Mouse (Mus musculus) naive thymus-derived CD4-positive, alpha-beta T cell, adult 5 months (primary cell): ENCODE results near the gene Camk1. TPM values are rescaled to one million over a fixed set of nuclear protein-coding genes. Genes with fewer than 3 reads are reported as not detected.

Source experiments
- polyA plus RNA-seq: library from polyadenylated mRNA; unstranded; fragments of 100-300 nt; shearing (Covaris generic); gene quantifications from one replicate; pipeline ENCODE4 v1.2.1, GENCODE M21; 2017

Camk1 gene
- polyA plus RNA-seq = 0.58 TPM

DNA sequence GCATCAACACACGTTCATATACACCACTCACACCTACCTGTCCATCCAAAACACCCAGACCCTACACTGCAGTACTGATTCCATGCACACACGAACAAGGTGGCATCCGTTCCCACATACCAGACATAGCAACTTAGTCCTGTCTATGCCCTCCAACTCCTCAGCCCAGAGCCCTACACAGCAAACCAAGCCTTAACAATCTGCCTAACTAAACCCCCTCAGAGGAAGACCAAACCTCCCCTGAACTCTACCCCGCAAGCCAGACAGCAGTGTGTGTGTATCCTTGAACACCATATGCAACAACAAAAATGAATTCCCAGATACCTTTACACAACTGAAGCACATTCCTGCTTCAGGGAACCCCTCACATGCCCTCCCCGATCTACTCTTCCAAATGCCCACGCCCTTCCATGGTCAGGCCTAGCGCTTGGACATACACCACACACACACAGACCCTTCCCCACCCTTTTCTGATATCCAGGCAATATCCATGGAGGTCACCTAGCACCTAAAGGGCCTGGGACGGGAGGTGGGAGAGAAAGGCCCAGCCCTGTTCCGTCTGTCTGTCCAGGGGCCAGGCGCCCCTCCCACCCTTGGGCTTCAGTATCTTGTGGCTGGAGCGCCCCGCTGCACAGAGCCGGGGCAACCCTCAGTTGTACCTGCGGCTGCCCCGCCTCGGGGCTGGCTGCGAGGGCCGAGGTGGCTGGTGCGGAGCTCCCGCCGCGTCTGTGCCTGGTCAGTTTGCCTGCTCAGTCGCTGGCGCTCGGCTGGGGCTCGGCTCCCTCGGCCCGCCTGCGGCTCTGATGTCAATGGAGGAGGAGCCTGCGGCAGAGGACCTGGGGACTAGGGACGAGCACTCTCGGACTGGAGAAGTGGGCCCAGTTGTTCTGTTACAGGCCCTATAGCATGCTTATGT, at the start of gene Camk1:
Gene Camk1 (minus strand): TSS at position 808 of the 916 bp plus-strand sequence.

DNA sequence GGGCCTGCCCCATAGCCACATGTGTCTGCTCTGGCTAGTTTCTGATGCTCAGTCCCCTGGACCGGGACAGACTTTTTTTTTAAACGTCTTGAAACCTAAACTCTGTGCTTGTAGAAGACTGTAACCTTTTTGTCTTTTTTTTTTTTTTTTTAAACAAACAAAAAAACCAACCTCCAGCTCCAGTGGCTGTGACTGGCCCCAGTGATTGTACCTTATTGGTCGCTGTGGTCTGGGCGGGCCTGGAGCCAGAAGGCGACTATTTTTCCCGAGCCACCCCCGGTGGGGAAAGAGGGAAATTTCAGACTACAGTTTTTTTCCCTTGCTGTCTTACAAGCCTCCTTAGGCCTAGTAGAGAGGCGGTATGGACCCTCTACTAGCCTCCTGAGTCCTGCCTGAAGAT, 45.2 kb upstream of the Camk1 start, which contains the start of gene Ttll3:
Gene Ttll3 (plus strand): TSS at position 301 of the 400 bp plus-strand sequence.

DNA sequence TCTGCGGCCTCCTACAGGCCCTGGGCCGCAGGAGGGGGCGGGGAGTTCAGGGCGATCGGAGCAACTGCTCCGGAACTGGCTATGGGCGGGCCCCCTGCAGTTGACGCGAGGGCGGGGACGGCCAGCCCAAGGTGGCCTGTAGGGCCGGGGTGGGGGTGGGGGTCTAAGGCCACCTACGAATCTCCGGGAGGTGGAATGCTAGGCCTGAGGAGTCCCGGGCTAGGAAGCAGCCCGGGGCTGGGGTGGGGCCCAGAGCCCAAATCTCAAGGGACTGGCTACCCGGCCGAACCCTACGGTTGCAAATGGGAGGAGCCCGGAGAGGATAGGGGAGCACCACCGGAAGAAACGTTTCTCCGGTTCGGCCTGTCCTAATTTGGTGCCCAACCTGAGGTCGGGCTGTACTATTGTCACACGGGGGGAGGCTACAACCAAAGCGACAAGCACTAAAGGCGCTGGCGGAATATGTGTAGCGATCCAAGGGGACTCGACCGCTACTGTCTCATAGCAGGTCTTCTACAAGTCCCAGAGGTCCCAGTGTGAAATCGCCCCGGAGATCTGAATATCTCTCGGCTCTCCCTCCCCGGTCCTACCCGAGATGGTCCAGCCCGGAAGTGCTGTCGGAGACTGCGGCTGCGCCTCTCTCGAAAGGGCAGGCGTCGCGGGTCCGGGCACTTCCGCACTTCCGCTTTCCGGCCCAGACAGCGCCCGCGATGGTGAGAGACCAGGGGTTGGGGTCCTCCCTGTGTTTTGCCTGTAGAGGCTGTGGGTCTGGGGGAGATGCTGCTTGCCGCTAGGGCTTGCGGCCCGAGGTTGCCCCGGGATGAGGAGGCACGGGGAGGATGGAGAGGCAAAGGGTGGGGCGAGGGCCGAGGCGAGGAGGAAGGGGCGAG, 34.0 kb upstream of the Camk1 start, which contains the start of the genes Tada3 and Arpc4:
Gene Tada3 (minus strand): TSS at position 388 of the 890 bp plus-strand sequence.
Gene Arpc4 (plus strand): TSS at position 620 of the 890 bp plus-strand sequence.

DNA sequence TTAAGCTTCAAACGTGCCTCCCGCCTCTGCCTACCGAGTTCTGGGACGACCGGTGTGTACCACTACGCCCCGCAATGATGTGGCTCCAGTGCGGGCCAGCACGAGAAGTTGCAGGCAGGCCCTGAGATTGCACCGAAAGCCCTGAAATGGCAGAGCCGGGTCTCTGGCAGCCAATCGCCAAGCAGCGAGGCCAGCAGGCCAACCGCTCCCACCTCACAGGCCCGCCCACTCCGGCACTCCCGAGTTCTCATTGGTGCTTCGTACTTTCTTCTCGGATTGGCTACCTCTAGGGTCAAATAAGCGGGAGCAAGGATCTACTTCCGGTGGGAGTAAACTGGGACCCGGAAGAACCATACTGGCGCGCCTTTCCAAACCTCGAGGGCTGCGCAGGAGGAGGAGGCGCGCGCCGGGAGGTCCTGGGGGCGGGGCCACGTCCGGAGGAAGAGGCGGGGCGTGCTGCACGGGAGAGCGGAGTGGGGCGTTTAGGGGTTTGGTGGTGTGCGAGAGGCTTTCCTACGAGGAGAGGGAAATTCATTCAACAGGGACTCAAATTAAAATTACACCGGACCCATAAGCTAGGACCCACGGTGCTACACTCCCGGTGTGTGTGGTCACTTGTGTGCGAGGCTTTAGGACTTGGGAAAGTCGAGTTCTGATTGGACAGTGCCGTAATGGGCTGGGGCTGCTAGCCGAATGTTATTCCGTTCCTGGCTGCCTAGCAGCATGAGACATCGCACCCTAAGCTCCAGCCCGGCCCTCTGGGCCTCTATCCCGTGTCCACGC, 17.1 kb downstream of the Camk1 start, which contains the start of gene Ogg1:
Gene Ogg1 (plus strand): TSS at position 440 of the 783 bp plus-strand sequence.

DNA sequence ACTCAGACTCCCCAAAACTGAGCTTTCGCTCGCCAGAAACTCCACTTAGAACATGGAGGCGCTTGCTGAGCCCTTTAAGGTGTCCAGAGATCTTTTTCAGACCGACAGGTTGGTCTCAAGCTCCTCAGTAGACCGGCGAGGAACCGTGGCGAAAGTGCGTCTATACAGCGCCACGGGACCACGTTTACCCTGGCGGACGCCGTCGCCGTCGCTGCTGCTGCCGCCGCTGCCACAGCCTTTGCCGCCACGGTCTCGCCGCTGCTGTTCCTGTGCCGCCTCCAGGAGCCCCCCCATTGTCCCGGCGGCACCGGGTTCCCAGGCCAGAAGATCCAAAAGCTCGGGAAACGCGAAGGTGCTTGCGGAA, 36.8 kb downstream of the Camk1 start, which contains the start of gene Brpf1:
Gene Brpf1 (plus strand): TSS at position 152 of the 364 bp plus-strand sequence.

Other genes with a start within 250 kb of the Camk1 start
- gene Lhfpl4, start 148.6 kb downstream of the Camk1 start, polyA plus RNA-seq = 0.67 TPM
- gene Mtmr14, start 106.1 kb downstream of the Camk1 start, polyA plus RNA-seq = 50.6 TPM
- gene Cpne9, start 61.7 kb downstream of the Camk1 start, polyA plus RNA-seq = not detected
- gene Brpf1, start 36.8 kb downstream of the Camk1 start, polyA plus RNA-seq = 74.5 TPM
- 5.3 TPM for gene Ogg1, start 17.0 kb downstream of the Camk1 start, polyA plus RNA-seq
- 29.0 TPM for gene Tada3, start 33.9 kb upstream of the Camk1 start, polyA plus RNA-seq
- gene Arpc4, start 34.1 kb upstream of the Camk1 start, polyA plus RNA-seq = 339 TPM
- gene Ttll3, start 45.3 kb upstream of the Camk1 start, polyA plus RNA-seq = 16.4 TPM
- gene Rpusd3, start 75.4 kb upstream of the Camk1 start, polyA plus RNA-seq = 12.5 TPM
- gene Cidec, start 91.8 kb upstream of the Camk1 start, polyA plus RNA-seq = not detected
- gene Jagn1, start 98.6 kb upstream of the Camk1 start, polyA plus RNA-seq = 21.2 TPM
- gene Il17re, start 114.5 kb upstream of the Camk1 start, polyA plus RNA-seq = 0.21 TPM
- 0.32 TPM for gene Il17rc, start 127.4 kb upstream of the Camk1 start, polyA plus RNA-seq
- 9.0 TPM for gene Creld1, start 139.3 kb upstream of the Camk1 start, polyA plus RNA-seq
- 0.24 TPM for gene Prrt3, start 157.9 kb upstream of the Camk1 start, polyA plus RNA-seq
- gene Emc3, start 187.7 kb upstream of the Camk1 start, polyA plus RNA-seq = 103 TPM
- gene Fancd2, start 187.7 kb upstream of the Camk1 start, polyA plus RNA-seq = 1.2 TPM